Mouse (Mus musculus) left cerebral cortex, postnatal 14 days (tissue): ENCODE results near the gene Slx1b. TPM values are rescaled to one million over a fixed set of nuclear protein-coding genes. Genes with fewer than 3 reads are reported as not detected.
"Not testable (repeated sequence)": the region's sequence is repeated elsewhere in the genome, so short reads cannot be mapped to it uniquely, and the experiment has no call there.

ENCODE experiments used
- DNase-seq, 2 experiments: peaks; one replicate each; pipeline ENCODE4 v3.0.0; 2021 to 2022; ENCODE audit warnings: low spot score in 2 of 2, mixed read lengths in 1 of 2
- intact Hi-C: fragments of 180-260 bp; cut with DNase I; formaldehyde crosslinking; loops from one replicate; pipeline ENCODE4 v1.15.1; 2025
- long read RNA-seq, 2 experiments: library from polyadenylated mRNA; stranded (forward); transcript quantifications; one replicate each; pipeline ENCODE4 v2.0.0; 2021
- total RNA-seq, 2 experiments: library from RNA; stranded (reverse); gene quantifications; 2 replicates each; pipeline ENCODE4 v1.2.3; 2021

The Slx1b gene
- total RNA-seq = 10 to 100 TPM; 13.6 to 15.9 TPM
- long read RNA-seq, experiment 1, partial matches to known transcripts = 2 of 11 reads
- long read RNA-seq, experiment 1, other reads (novel, unspliced or antisense) = 4 of 11 reads
- long read RNA-seq, experiment 2, transcript Slx1b-202 (5 exons, 1,390 nt) = major isoform, 5 of 13 reads
- long read RNA-seq, experiment 2, partial matches to known transcripts = 4 of 13 reads
- long read RNA-seq, experiment 2, other reads (novel, unspliced or antisense) = 1 of 13 reads

DNA sequence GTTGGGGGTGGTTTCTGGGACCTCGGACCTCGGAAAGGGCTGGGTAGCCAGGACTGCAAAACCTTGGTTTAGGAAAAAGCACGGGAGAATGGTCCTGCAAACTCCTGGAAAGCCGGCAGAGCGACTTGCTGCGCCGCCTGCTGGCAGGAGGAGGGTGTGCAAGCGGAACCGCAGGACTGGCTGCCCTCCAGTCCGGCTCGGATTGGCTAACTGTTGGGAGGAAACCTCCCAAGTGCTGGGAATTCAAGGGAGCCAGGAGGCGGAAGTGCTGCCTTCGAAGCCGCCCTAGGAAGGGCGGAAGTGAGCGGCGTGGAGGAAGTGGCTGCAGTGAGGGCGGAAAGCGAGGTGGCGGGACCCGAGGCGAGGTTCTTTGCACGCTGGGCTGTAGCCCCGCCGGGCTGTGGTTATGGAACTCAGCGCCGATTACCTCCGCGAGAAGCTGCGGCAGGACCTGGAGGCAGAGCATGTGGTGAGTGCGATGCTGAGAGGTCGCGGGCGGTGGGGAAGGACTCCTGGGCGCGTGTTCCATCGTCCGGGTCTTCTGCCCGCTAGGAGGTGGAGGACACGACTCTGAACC is at the start of gene Slx1b:
Gene Slx1b, minus strand, starts transcription at position 154 of the 577 bp plus-strand sequence.
- intact Hi-C loops = loop anchor here (5.0 kb wide), 1 partner anchor 128 kb away; the partner anchor contains the start of gene Eif3c

GRCm38 (mm10) chr7:126741964-126742482 is 46.4 kb upstream of the Slx1b start:
- intact Hi-C loops = no loop called here
- DNase-seq = no peak

More for the DNA sequence above, at the start of gene Slx1b:
- DNase-seq = peak; percentile 97

DNA sequence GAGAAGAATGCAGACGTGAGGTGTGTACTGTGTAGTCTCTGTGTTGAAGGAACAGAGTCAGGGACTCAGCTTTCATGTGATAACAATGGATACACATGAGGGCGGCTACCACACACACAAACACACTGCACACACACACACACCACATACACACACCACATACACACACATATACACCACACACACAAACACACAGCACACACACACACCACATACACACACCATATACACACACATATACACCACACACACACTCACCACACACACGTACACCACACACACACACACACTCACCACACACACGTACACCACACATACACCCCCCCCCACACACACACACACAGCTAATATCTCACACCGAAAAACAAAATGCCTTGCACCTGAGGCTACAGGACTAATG is 45.9 kb upstream of the Slx1b start:
- intact Hi-C loops = no loop called here
- no peak for DNase-seq

DNA sequence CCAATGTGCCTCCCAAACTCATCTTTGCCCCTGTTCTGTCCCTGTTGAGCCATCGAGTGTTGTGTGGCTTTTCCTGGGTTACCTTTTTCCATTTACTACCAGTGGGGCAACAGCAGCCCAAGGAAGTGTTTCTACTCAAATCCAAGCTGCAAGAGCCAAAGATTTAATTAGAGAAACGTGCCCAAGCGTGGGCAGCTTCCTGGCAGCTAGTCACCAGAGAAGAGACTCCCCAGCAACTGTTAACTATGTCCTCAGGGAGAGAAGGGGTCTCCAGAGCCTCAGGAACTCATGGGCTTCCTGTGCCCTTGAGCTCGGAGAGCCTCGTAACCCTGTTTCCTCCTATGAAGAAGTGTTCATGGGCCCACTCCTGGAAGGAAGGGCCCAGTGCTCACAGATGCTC is 45.4 kb upstream of the Slx1b start:
- intact Hi-C loops = no loop called here
- DNase-seq = no peak

DNA sequence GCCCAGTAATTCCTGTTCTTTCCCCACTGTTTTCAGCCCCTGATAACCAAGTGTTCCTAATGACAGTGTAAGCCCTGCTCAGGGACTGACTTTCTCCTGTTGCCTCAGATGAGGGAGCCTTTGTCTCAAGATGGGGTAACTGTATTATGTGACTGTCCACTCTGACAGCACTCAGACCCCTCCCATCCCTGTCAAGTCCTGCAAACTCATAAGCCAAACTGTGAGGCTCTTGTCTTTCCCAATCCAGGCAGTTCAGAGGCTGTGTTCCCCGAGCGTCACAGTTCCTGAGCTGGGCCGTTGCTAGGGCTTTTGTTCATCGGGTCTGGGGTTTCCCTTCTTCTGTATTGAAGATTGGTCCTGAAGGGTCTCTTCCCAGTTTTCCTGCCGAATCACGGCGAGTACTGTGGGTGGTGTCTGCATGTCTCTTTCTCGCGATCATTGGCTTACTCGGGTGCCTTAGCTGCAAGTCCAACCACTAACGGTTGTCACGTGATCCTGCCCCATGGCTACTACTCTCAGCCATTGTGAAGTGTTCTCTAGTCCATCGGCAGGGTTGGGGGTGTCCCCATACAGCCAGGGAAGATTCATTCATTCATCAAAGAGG is 44.6 kb upstream of the Slx1b start:
- intact Hi-C loops = no loop called here

GRCm38 (mm10) chr7:126739551-126739950 is 44.0 kb upstream of the Slx1b start:
- intact Hi-C loops = no loop called here
- DNase-seq = peak in 1 of 2 experiments; percentile 78

More for the DNA sequence above, 44.6 kb upstream of the Slx1b start:
- DNase-seq = no peak

DNA sequence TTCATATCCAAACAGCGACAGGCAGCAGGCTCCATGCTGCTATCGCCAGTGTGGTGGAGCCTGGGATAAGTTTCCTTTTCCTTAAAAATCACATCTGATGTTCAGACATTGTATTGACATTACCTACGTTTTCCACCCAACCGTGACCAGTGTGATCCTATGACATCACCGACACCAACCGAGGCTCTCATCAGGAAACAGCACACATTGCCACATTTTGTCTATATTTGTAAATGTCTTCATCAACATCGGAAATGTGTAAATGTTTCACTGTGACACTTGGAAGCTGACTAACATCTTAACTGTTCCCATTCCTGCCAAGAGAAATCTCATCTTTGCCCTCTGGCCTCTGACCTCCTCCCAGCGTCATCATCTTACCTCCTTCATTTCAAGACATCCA is 40.5 kb upstream of the Slx1b start:
- intact Hi-C loops = no loop called here
- no peak for DNase-seq

- intact Hi-C loops, DNase-seq: not testable (repeated sequence)
These were observed 34.7 kb upstream of the Slx1b start for GRCm38 (mm10) chr7:126730256-126730789.

GRCm38 (mm10) chr7:126725667-126726066 is 30.1 kb upstream of the Slx1b start:
- intact Hi-C loops = no loop called here
- no peak for DNase-seq

DNA sequence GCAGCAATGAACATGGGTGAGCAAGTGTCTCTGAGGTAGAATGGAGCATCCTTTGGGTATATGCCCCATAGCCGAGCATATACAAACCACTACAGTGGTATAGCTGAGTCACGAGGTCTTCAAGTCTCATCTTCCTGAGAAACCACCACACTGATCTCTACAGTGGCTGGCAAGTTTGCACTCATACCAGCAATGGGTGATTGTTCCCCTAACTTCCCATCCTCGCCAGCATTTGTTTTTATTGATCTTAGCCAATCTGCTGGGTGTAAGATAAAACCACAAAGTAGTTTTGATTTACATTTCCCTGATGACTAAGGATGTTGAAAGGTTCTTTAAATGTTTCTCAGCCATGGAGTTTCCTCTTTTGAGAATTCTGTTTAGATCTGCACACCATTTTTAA is 29.5 kb upstream of the Slx1b start:
- intact Hi-C loops = no loop called here
- no peak for DNase-seq

DNA sequence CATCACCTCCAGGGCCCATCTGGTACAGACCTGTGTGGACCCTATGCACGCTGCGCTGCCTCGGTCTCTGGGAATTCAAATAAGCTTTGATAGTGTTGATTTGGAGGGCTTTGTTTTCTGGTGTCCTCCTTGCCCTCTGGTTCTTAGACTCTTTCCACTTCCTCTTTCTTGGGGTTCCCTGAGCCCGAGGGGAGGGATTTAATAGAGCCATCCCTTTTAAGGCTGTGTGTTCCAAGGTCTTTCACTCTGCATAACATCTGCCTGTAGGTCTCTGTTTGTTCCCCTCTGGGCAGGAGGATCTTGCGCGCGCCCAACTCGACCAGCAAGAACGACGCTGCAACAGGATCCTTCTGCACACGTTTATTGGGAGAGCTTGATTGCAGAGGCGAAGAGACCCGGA is 26.1 kb upstream of the Slx1b start:
- no peak for DNase-seq
- intact Hi-C loops = no loop called here

- intact Hi-C loops = no loop called here
- no peak for DNase-seq
These were observed 23.3 kb upstream of the Slx1b start for GRCm38 (mm10) chr7:126718787-126719337.

DNA sequence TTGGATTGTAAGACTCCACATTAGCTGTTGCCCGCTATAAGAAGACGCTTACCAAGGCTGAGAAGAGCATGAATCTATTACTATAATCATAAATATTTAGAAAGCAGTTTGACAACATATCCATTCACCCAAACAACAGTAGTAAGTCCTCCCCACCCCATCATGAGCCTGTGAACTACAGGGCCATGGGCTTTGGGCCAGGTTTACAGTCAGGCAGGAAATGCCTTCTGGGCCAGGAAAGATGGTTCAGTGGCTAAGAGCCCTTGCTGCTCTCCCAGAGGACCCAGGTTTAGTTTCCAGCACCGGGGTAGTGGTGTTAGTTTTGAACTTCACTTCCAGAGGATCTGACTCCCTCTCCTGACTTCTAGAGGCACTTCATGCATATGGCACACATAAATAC is 22.0 kb upstream of the Slx1b start:
- DNase-seq = no peak
- intact Hi-C loops = no loop called here

GRCm38 (mm10) chr7:126715679-126716078 is 20.1 kb upstream of the Slx1b start:
- intact Hi-C loops = no loop called here
- no peak for DNase-seq

GRCm38 (mm10) chr7:126711910-126712309 is 16.3 kb upstream of the Slx1b start:
- no peak for DNase-seq
- intact Hi-C loops = no loop called here

GRCm38 (mm10) chr7:126710266-126710665 is 14.7 kb upstream of the Slx1b start:
- intact Hi-C loops = no loop called here

GRCm38 (mm10) chr7:126708175-126708952 is 12.8 kb upstream of the Slx1b start:
- intact Hi-C loops = no loop called here
- DNase-seq = no peak

More at GRCm38 (mm10) chr7:126710266-126710665, 14.7 kb upstream of the Slx1b start:
- DNase-seq = no peak

- intact Hi-C loops = no loop called here
- DNase-seq = no peak
These were observed 12.0 kb upstream of the Slx1b start, which contains the start of gene Coro1a for GRCm38 (mm10) chr7:126707442-126708174. Gene Coro1a, minus strand, starts transcription at chr7:126707787.
